Mouse (Mus musculus): ENCODE results near the gene Kmt2d. TPM values are rescaled to one million over a fixed set of nuclear protein-coding genes. Genes with fewer than 3 reads are reported as not detected.
A peak's percentile ranks its signal among the peaks of the same experiment; 100 is the strongest.
"Not testable (repeated sequence)": the region's sequence is repeated elsewhere in the genome, so short reads cannot be mapped to it uniquely, and the experiment has no call there.

The Kmt2d gene
- polyA plus RNA-seq (2014; fragmentation: Nextera tagmentation; extraction: Ambion mirVana) = 17.1 and 19.3 TPM in 2 replicates

DNA sequence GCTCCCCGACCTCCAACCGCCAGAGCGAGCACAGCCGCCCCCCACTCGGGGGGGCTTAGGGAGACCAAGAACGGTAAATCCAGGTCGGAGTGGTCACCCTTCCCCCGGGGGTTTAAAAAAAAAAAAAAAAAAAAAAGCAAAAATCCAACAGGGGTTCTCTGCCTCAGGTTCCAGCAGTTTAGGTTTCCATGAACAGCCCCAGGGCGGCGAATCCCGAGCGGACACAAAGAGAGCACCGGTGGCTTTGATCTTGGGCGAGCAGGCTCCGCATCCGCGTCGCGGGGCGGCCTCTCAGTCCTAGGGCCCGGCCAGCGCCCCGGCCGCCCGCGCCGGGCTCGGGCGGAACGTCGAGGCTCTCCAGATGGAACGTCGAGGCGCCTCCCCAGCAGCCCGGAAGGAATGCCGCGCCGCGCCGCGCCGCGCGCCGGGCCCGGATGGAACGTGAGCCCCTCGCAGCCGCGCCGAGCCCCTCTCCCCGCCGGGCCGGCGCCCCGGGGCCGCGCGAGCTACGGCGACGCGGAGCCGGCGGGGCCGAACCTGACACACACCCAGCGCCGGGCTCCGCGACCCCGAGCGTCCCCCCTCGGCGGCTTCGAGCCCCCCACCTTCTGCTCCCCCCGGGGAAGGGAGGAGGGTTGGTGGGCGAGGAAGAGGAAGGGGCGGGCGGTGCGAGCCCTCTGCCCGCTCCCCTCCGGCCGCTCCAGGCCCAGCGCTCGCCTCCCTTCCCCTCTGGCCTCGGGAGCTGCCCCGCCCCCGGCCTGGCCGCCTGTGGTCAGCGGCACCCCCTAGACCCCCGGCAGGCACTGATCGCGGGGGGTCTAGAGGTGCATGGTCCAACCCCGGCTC is at the start of gene Kmt2d:
Kmt2d (minus strand) TSS at position 135 of the 846 bp plus-strand sequence.
- Histone ChIP-seq H3K4me3 (ENCODE audit: low read depth, low read length) (peak within 1 kb of the TSS; percentile 73), H3K27me3 (ENCODE audit: insufficient read depth, low read length) (no peaks in the 10 kb centered on the region), H3K9ac (peak within 1 kb of the TSS; percentile 90), H3K4me2 (peak within 1 kb of the TSS; percentile 98), H3K4me1 (ENCODE audit: insufficient read depth) (peaks cover 19% of the 10 kb centered on the region), H3K27ac (ENCODE audit: low read depth) (peak within 1 kb of the TSS; percentile 98), H3K9me3 (ENCODE audit: low read depth, low read length) (no peaks in the 10 kb centered on the region), H3K36me3 (ENCODE audit: insufficient read depth) (peaks cover 4% of the 10 kb centered on the region)
- under 1% methylated on average over 93 of the region's 94 CpGs for WGBS
- TF ChIP-seq CTCF (IDR thresholded peaks at IDR 0.05; ENCODE audit: low read depth) = no peak
- ATAC-seq (ENCODE audit: insufficient read depth) = peak; percentile 60
- DNase-seq = peak; percentile 70

DNA sequence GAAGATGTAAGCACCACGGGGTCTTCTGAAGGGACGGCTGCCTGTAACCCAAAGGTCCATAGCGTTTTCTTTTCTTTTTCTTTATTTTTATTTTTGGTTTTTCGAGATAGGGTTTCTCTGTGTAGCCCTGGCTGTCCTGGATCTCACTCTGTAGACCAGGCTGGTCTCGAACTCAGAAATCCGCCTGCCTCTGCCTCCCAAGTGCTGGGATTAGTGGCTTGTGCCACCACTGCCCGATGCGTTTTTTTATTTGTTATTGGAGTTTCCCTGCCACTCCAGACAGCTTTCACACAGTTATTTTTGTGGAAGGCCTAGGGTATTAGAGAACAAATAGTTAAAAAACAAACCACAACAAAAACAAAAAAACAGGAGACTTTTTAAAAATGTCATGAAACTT is 47.5 kb upstream of the Kmt2d start:
- H3K4me2 ChIP-seq = peak overlapping the region; percentile 86
- peak overlapping the region; percentile 86 for H3K4me3 ChIP-seq (ENCODE audit: low read depth, low read length)
- H3K4me1 ChIP-seq (ENCODE audit: insufficient read depth); H3K36me3 ChIP-seq (ENCODE audit: insufficient read depth); ATAC-seq (ENCODE audit: insufficient read depth); DNase-seq; H3K27me3 ChIP-seq (ENCODE audit: insufficient read depth, low read length); H3K9me3 ChIP-seq (ENCODE audit: low read depth, low read length): not testable (repeated sequence)
- H3K27ac ChIP-seq (ENCODE audit: low read depth) = peak overlapping the region; percentile 78
- H3K9ac ChIP-seq = peak overlapping the region; percentile 45
- WGBS = 22% methylated on average over 8 of the region's 8 CpGs

DNA sequence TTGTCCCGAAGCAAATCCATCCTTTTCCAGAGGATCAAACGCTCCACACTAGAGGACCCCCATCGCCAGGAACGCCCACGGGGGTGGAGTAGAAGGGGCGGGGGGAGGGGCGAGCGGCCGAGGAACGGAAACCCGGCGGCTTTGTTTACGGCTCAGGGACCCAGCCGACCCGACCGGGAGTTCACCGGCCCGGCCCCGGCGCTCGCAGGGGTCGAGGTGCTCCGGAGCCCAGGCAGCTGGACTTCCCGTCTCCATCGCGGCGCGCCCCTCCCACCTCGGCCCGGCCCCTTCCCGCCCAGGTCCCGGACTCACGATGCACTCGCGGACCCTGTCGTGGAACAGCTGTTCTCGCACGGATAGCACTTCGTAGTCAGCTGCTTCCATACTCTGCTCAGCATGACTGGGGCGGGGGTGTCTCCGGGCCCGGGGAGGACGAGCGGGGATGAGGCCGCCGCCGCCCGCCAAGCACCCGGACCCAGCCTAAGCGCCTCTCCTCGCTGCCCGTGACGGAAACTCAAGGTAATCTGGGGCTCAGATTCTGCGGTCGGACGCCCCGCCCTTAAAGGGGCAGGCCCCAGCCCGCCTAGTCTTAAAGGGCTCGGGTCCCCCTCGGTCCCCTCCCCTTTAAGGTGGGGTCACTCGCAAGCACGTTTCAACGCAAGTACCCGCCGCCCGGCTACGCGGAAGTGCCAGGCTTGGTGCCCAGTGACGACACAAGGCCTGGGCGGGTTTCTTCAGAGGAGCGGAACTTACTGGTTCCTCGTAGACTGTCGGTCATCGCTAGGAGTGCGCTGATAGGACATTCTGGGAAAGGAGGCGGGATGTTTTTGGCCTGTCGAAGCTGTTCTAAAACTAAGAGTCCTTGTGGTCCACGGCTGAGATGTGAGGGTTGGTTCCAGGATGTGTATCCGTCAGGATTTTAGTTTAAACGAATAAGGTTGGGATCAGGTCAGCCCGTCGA is 46.8 kb upstream of the Kmt2d start, which contains the start of gene Lmbr1l:
Lmbr1l (minus strand) TSS at position 694 of the 961 bp plus-strand sequence.
- no peaks in the 10 kb centered on the region for H3K9me3 ChIP-seq (ENCODE audit: low read depth, low read length)
- peak; percentile 98 for ATAC-seq (ENCODE audit: insufficient read depth)
- H3K9ac ChIP-seq = peak within 1 kb of the TSS; percentile 79
- H3K27ac ChIP-seq (ENCODE audit: low read depth) = peak within 1 kb of the TSS; percentile 96
- H3K36me3 ChIP-seq (ENCODE audit: insufficient read depth) = peaks cover 6% of the 10 kb centered on the region
- H3K4me1 ChIP-seq (ENCODE audit: insufficient read depth) = no peaks in the 10 kb centered on the region; the same call in 1 of the 2 replicates
- no peaks in the 10 kb centered on the region for H3K27me3 ChIP-seq (ENCODE audit: insufficient read depth, low read length)
- peak within 1 kb of the TSS; percentile 86 for H3K4me2 ChIP-seq
- peak; percentile 100 for DNase-seq
- WGBS = under 1% methylated on average over 82 of the region's 82 CpGs
- TF ChIP-seq CTCF (IDR thresholded peaks at IDR 0.05; ENCODE audit: low read depth) = no peak
- peak within 1 kb of the TSS; percentile 86 for H3K4me3 ChIP-seq (ENCODE audit: low read depth, low read length)

DNA sequence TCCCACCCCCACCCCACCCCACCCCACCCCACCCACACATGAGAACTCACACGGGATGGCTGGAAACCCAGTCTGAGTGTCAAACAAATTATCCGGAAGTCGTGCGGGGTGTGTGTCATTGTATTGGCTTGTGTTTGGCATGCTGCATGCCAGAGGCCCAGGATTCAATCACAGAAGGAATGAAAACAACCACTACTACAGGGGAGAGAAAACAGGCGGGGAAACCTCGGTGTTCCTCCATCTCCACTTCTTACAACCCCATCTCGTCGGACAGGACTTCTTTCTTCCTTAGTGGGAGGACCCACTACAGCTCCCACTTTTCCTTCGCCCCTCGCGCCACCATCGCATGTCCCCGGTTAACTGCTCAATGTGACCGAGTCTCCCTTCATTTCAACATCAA is 46.1 kb upstream of the Kmt2d start:
- Histone ChIP-seq H3K27ac (ENCODE audit: low read depth) (peak overlapping the region; percentile 96), H3K4me1 (ENCODE audit: insufficient read depth) (no peaks in the 10 kb centered on the region; the same call in 1 of the 2 replicates), H3K9ac (peak overlapping the region; percentile 79), H3K4me2 (peak overlapping the region; percentile 86), H3K27me3 (ENCODE audit: insufficient read depth, low read length) (no peaks in the 10 kb centered on the region), H3K9me3 (ENCODE audit: low read depth, low read length) (no peaks in the 10 kb centered on the region), H3K36me3 (ENCODE audit: insufficient read depth) (peaks cover 11% of the 10 kb centered on the region), H3K4me3 (ENCODE audit: low read depth, low read length) (peak overlapping the region; percentile 86)
- no peak for TF ChIP-seq CTCF (IDR thresholded peaks at IDR 0.05; ENCODE audit: low read depth)
- DNase-seq (peak; percentile 63), ATAC-seq (ENCODE audit: insufficient read depth) (no peak)
- 1% methylated on average over 14 of the region's 14 CpGs for WGBS

DNA sequence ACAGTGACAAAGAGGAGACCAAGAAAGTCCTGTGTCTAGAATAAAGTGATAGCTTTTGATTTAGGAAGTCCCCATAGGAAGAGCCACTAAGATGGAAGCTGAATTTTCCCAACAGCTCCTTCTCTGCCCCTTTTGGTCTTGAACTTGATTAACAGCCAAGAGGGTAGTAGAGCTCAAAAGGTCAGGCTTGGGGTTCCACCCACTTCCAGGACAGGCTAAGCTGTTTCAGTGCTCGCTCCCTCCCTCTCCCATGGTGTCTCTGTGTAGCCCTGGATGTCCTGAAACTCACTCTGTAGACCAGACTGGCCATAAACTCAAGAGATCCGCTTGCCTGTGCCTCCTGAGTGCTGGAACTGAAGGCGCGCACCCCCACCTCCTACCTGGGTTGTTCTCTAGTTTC is 45.0 kb upstream of the Kmt2d start:
- Histone ChIP-seq H3K27ac (ENCODE audit: low read depth) (no peak overlapping the region), H3K4me2 (peak overlapping the region; percentile 86; the same call in 1 of the 2 replicates), H3K9ac (0 out of 2 replicates have a peak overlapping the region, but pooled peaks have one; percentile 79), H3K4me1 (ENCODE audit: insufficient read depth) (no peaks in the 10 kb centered on the region; the same call in 1 of the 2 replicates), H3K27me3 (ENCODE audit: insufficient read depth, low read length) (no peaks in the 10 kb centered on the region), H3K36me3 (ENCODE audit: insufficient read depth) (peaks cover 22% of the 10 kb centered on the region), H3K9me3 (ENCODE audit: low read depth, low read length) (no peaks in the 10 kb centered on the region), H3K4me3 (ENCODE audit: low read depth, low read length) (no peak overlapping the region)
- TF ChIP-seq CTCF (IDR thresholded peaks at IDR 0.05; ENCODE audit: low read depth) = no peak
- WGBS = 91% methylated on average over 4 of the region's 4 CpGs
- DNase-seq (no peak), ATAC-seq (ENCODE audit: insufficient read depth) (no peak)

DNA sequence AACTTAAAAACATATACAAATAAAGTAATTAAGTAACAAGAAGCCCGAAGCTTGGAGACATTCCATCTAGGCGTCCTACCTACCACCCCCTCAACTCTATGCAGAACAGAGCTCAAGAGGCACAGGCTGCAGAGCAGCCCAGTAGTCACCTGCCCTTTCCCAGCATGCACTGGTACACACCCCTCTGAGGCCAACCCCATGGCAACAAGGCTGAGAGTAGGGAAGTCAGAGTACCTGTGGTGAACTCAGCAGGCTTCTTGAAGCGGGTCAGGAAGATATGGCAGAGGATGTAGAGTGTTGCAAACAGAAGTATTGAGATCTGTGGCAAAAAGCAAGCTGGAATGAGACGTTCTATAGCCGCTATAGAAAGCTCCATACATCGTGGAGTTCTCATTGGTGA is 43.9 kb upstream of the Kmt2d start:
- TF ChIP-seq CTCF (IDR thresholded peaks at IDR 0.05; ENCODE audit: low read depth) = no peak
- ATAC-seq (ENCODE audit: insufficient read depth) (no peak), DNase-seq (no peak)
- no peak overlapping the region for H3K4me2 ChIP-seq
- peaks cover 30% of the 10 kb centered on the region for H3K36me3 ChIP-seq (ENCODE audit: insufficient read depth)
- no peaks in the 10 kb centered on the region for H3K9me3 ChIP-seq (ENCODE audit: low read depth, low read length)
- no peak overlapping the region for H3K27ac ChIP-seq (ENCODE audit: low read depth)
- no peaks in the 10 kb centered on the region for H3K27me3 ChIP-seq (ENCODE audit: insufficient read depth, low read length)
- H3K4me3 ChIP-seq (ENCODE audit: low read depth, low read length) = no peak overlapping the region
- no peaks in the 10 kb centered on the region; the same call in 1 of the 2 replicates for H3K4me1 ChIP-seq (ENCODE audit: insufficient read depth)
- WGBS = 85% methylated on average over 6 of the region's 6 CpGs
- no peak overlapping the region for H3K9ac ChIP-seq

All from lung, embryonic 14.5 days (tissue).